Mouse (Mus musculus): Measurements from ENCODE around the gene Rabggtb.

- TF ChIP-seq POLR2A (IDR thresholded peaks at IDR 0.05; ENCODE audit: borderline replicate concordance, low read depth, low read length) (no peak), CTCF (IDR thresholded peaks at IDR 0.05; ENCODE audit: low read depth, low read length) (no peak)
Measured at GRCm38 (mm10) chr3:153906136-153906871, 6.5 kb downstream of the Rabggtb start, which contains the start of gene Msh4.
